Mouse (Mus musculus): ENCODE measurements at regions not wholly inside any gene's neighbourhood (a gene's known extent, or its start where the extent isn't known, plus 50 kb on each side); places are given as distances from the start of the nearest gene placed in this dataset.

GRCm38 (mm10) chr6:71048199-71049094 is 92.1 kb downstream of the Foxi3 start:
- Histone ChIP-seq H3K4me1 (ENCODE audit: control insufficient read depth, insufficient read depth, low read length) (peaks cover 4% of the 10 kb centered on the region), H3K9ac (ENCODE audit: low read depth, low read length) (peak overlapping the region; percentile 60), H3K4me2 (ENCODE audit: low read depth, low read length) (peak overlapping the region; percentile 88), H3K9me3 (ENCODE audit: control insufficient read depth, low read length) (no peaks in the 10 kb centered on the region), H3K27ac (ENCODE audit: low read length) (no peak overlapping the region), H3K4me3 (ENCODE audit: low read length) (peak overlapping the region; percentile 50), H3K27me3 (replicated peaks; ENCODE audit: control insufficient read depth, insufficient read depth, low read length) (no peaks in the 10 kb centered on the region), H3K36me3 (ENCODE audit: control insufficient read depth, insufficient read depth, low read length) (no peaks in the 10 kb centered on the region)
- WGBS, result 2% methylated on average over 38 of the region's 38 CpGs
- peak; percentile 28; the same call in 1 of the 2 replicates for ATAC-seq

GRCm38 (mm10) chr6:71050248-71050647 is 93.9 kb downstream of the Foxi3 start:
- no peak for ATAC-seq
- no peak overlapping the region for H3K9ac ChIP-seq (ENCODE audit: low read depth, low read length)
- no peak overlapping the region for H3K27ac ChIP-seq (ENCODE audit: low read length)
- no peaks in the 10 kb centered on the region for H3K36me3 ChIP-seq (ENCODE audit: control insufficient read depth, insufficient read depth, low read length)
- no peaks in the 10 kb centered on the region for H3K27me3 ChIP-seq (replicated peaks; ENCODE audit: control insufficient read depth, insufficient read depth, low read length)
- H3K4me2 ChIP-seq (ENCODE audit: low read depth, low read length), result no peak overlapping the region
- H3K9me3 ChIP-seq (ENCODE audit: control insufficient read depth, low read length), result no peaks in the 10 kb centered on the region
- peaks cover 4% of the 10 kb centered on the region for H3K4me1 ChIP-seq (ENCODE audit: control insufficient read depth, insufficient read depth, low read length)
- no peak overlapping the region for H3K4me3 ChIP-seq (ENCODE audit: low read length)
- 49% methylated on average over 5 of the region's 5 CpGs for WGBS

GRCm38 (mm10) chr6:71050754-71051213 is 93.5 kb downstream of the Thnsl2 start:
- no peak overlapping the region for H3K9ac ChIP-seq (ENCODE audit: low read depth, low read length)
- no peak overlapping the region for H3K27ac ChIP-seq (ENCODE audit: low read length)
- no peak overlapping the region for H3K4me2 ChIP-seq (ENCODE audit: low read depth, low read length)
- no peaks in the 10 kb centered on the region for H3K9me3 ChIP-seq (ENCODE audit: control insufficient read depth, low read length)
- 17% methylated on average over 14 of the region's 14 CpGs for WGBS
- H3K4me3 ChIP-seq (ENCODE audit: low read length), result no peak overlapping the region
- H3K4me1 ChIP-seq (ENCODE audit: control insufficient read depth, insufficient read depth, low read length), result peaks cover 4% of the 10 kb centered on the region
- ATAC-seq, result no peak
- H3K27me3 ChIP-seq (replicated peaks; ENCODE audit: control insufficient read depth, insufficient read depth, low read length), result no peaks in the 10 kb centered on the region
- no peaks in the 10 kb centered on the region for H3K36me3 ChIP-seq (ENCODE audit: control insufficient read depth, insufficient read depth, low read length)

- H3K4me1 ChIP-seq (ENCODE audit: control insufficient read depth, insufficient read depth, low read length), result no peaks in the 10 kb centered on the region
- H3K27me3 ChIP-seq (replicated peaks; ENCODE audit: control insufficient read depth, insufficient read depth, low read length), result no peaks in the 10 kb centered on the region
- H3K4me3 ChIP-seq (ENCODE audit: low read length), result no peak overlapping the region
- H3K27ac ChIP-seq (ENCODE audit: low read length), result no peak overlapping the region
- H3K9ac ChIP-seq (ENCODE audit: low read depth, low read length), result no peak overlapping the region
- ATAC-seq, result no peak
- 0 out of 2 replicates have a peak, but pooled peaks cover 3% of the 10 kb centered on the region for H3K9me3 ChIP-seq (ENCODE audit: control insufficient read depth, low read length)
- 52% methylated on average over 6 of the region's 6 CpGs for WGBS
- H3K36me3 ChIP-seq (ENCODE audit: control insufficient read depth, insufficient read depth, low read length), result no peaks in the 10 kb centered on the region
- H3K4me2 ChIP-seq (ENCODE audit: low read depth, low read length), result no peak overlapping the region
Measured at GRCm38 (mm10) chr6:71057209-71057858, 86.9 kb downstream of the Thnsl2 start.

- WGBS, result 43% methylated on average over 7 of the region's 7 CpGs
- Histone ChIP-seq H3K4me2 (ENCODE audit: low read depth, low read length) (no peak overlapping the region), H3K9ac (ENCODE audit: low read depth, low read length) (no peak overlapping the region), H3K27ac (ENCODE audit: low read length) (no peak overlapping the region), H3K9me3 (ENCODE audit: control insufficient read depth, low read length) (0 out of 2 replicates have a peak, but pooled peaks cover 3% of the 10 kb centered on the region), H3K4me3 (ENCODE audit: low read length) (no peak overlapping the region), H3K36me3 (ENCODE audit: control insufficient read depth, insufficient read depth, low read length) (no peaks in the 10 kb centered on the region), H3K27me3 (replicated peaks; ENCODE audit: control insufficient read depth, insufficient read depth, low read length) (no peaks in the 10 kb centered on the region), H3K4me1 (ENCODE audit: control insufficient read depth, insufficient read depth, low read length) (no peaks in the 10 kb centered on the region)
- ATAC-seq, result no peak
Measured at GRCm38 (mm10) chr6:71060116-71060515, 84.1 kb downstream of the Thnsl2 start.

GRCm38 (mm10) chr6:71062980-71063379 is 81.3 kb downstream of the Thnsl2 start:
- no peak overlapping the region for H3K9ac ChIP-seq (ENCODE audit: low read depth, low read length)
- ATAC-seq, result no peak
- H3K9me3 ChIP-seq (ENCODE audit: control insufficient read depth, low read length), result 0 out of 2 replicates have a peak, but pooled peaks cover 3% of the 10 kb centered on the region
- H3K4me1 ChIP-seq (ENCODE audit: control insufficient read depth, insufficient read depth, low read length), result no peaks in the 10 kb centered on the region
- no peak overlapping the region for H3K4me2 ChIP-seq (ENCODE audit: low read depth, low read length)
- WGBS, result 77% methylated on average over 4 of the region's 4 CpGs
- H3K36me3 ChIP-seq (ENCODE audit: control insufficient read depth, insufficient read depth, low read length), result no peaks in the 10 kb centered on the region
- H3K27me3 ChIP-seq (replicated peaks; ENCODE audit: control insufficient read depth, insufficient read depth, low read length), result no peaks in the 10 kb centered on the region
- no peak overlapping the region for H3K27ac ChIP-seq (ENCODE audit: low read length)
- H3K4me3 ChIP-seq (ENCODE audit: low read length), result no peak overlapping the region

GRCm38 (mm10) chr6:71065428-71065827 is 78.8 kb downstream of the Thnsl2 start:
- H3K9me3 ChIP-seq (ENCODE audit: control insufficient read depth, low read length), result 0 out of 2 replicates have a peak, but pooled peaks cover 3% of the 10 kb centered on the region
- WGBS, result 27% methylated on average over 6 of the region's 6 CpGs
- no peak overlapping the region for H3K9ac ChIP-seq (ENCODE audit: low read depth, low read length)
- no peak overlapping the region for H3K4me3 ChIP-seq (ENCODE audit: low read length)
- H3K4me2 ChIP-seq (ENCODE audit: low read depth, low read length), result no peak overlapping the region
- H3K27ac ChIP-seq (ENCODE audit: low read length), result no peak overlapping the region
- no peaks in the 10 kb centered on the region for H3K27me3 ChIP-seq (replicated peaks; ENCODE audit: control insufficient read depth, insufficient read depth, low read length)
- H3K4me1 ChIP-seq (ENCODE audit: control insufficient read depth, insufficient read depth, low read length), result no peaks in the 10 kb centered on the region
- ATAC-seq, result no peak
- no peaks in the 10 kb centered on the region for H3K36me3 ChIP-seq (ENCODE audit: control insufficient read depth, insufficient read depth, low read length)

- Histone ChIP-seq H3K9me3 (ENCODE audit: control insufficient read depth, low read length) (no peaks in the 10 kb centered on the region), H3K27me3 (replicated peaks; ENCODE audit: control insufficient read depth, insufficient read depth, low read length) (no peaks in the 10 kb centered on the region), H3K4me3 (ENCODE audit: low read length) (no peak overlapping the region), H3K36me3 (ENCODE audit: control insufficient read depth, insufficient read depth, low read length) (no peaks in the 10 kb centered on the region), H3K27ac (ENCODE audit: low read length) (no peak overlapping the region), H3K4me2 (ENCODE audit: low read depth, low read length) (no peak overlapping the region), H3K4me1 (ENCODE audit: control insufficient read depth, insufficient read depth, low read length) (no peaks in the 10 kb centered on the region), H3K9ac (ENCODE audit: low read depth, low read length) (no peak overlapping the region)
- WGBS, result 64% methylated on average over 4 of the region's 4 CpGs
- no peak for ATAC-seq
Measured at GRCm38 (mm10) chr6:71069229-71069628, 75.0 kb downstream of the Thnsl2 start.

GRCm38 (mm10) chr6:71074789-71075191 is 69.4 kb downstream of the Thnsl2 start:
- Histone ChIP-seq H3K9me3 (ENCODE audit: control insufficient read depth, low read length) (no peaks in the 10 kb centered on the region), H3K4me2 (ENCODE audit: low read depth, low read length) (no peak overlapping the region), H3K27me3 (replicated peaks; ENCODE audit: control insufficient read depth, insufficient read depth, low read length) (no peaks in the 10 kb centered on the region), H3K4me3 (ENCODE audit: low read length) (no peak overlapping the region), H3K27ac (ENCODE audit: low read length) (no peak overlapping the region), H3K4me1 (ENCODE audit: control insufficient read depth, insufficient read depth, low read length) (no peaks in the 10 kb centered on the region), H3K9ac (ENCODE audit: low read depth, low read length) (no peak overlapping the region), H3K36me3 (ENCODE audit: control insufficient read depth, insufficient read depth, low read length) (no peaks in the 10 kb centered on the region)
- 48% methylated on average over 5 of the region's 5 CpGs for WGBS
- no peak for ATAC-seq
